Mouse (Mus musculus) hindbrain, embryonic 10.5 days (tissue): ENCODE measurements at regions not wholly inside any gene's neighbourhood (a gene's known extent, or its start where the extent isn't known, plus 50 kb on each side); places are given as distances from the start of the nearest gene placed in this dataset.

Experiments
- DNase-seq: peaks from one replicate; pipeline ENCODE4 v3.0.0-alpha.2; 2017; ENCODE audit warnings: low spot score
- H3K27ac ChIP-seq: fragments of 300-500 bp; sonication (generic); 2 replicates; pipeline ENCODE4 v1.5.1; 2016; ENCODE audit warnings: mild to moderate bottlenecking, moderate library complexity
- H3K27me3 ChIP-seq: fragments of 300-500 bp; sonication (generic); 2 replicates; pipeline ENCODE4 v1.6.1; 2016; ENCODE audit warnings: mild to moderate bottlenecking; ENCODE audit not compliant: poor library complexity, insufficient read depth, severe bottlenecking
- H3K36me3 ChIP-seq: fragments of 300-500 bp; sonication (generic); 2 replicates; pipeline ENCODE4 v1.6.1; 2016; ENCODE audit warnings: mild to moderate bottlenecking, moderate library complexity
- H3K4me1 ChIP-seq: fragments of 300-500 bp; sonication (generic); replicated peaks from 2 replicates; pipeline ENCODE4 v1.6.1; 2016; ENCODE audit warnings: mild to moderate bottlenecking
- H3K4me3 ChIP-seq: fragments of 300-500 bp; sonication (generic); 2 replicates; pipeline ENCODE4 v1.5.1; 2016; ENCODE audit warnings: mild to moderate bottlenecking, moderate library complexity
- H3K9me3 ChIP-seq: fragments of 300-500 bp; sonication (generic); 2 replicates; pipeline ENCODE4 v1.6.1; 2016; ENCODE audit warnings: mild to moderate bottlenecking, moderate library complexity
- WGBS: fragments of 180-500 bp; shearing (Covaris S2); methylation state at CpG from one replicate; pipeline ENCODE4 v1.1.7; 2016; 5-methylcytosine and 5-hydroxymethylcytosine counted together

GRCm38 (mm10) chr10:9438366-9438765 is 236.6 kb downstream of the Samd5 start:
- Histone ChIP-seq H3K4me3 (no peak overlapping the region), H3K27ac (no peak overlapping the region), H3K36me3 (no peaks in the 10 kb centered on the region), H3K4me1 (no peaks in the 10 kb centered on the region), H3K27me3 (no peaks in the 10 kb centered on the region), H3K9me3 (no peaks in the 10 kb centered on the region)
- WGBS: 86% methylated on average over 4 of the region's 4 CpGs
- no peak for DNase-seq

GRCm38 (mm10) chr10:9429085-9429484 is 245.9 kb downstream of the Samd5 start:
- 89% methylated on average over 2 of the region's 2 CpGs for WGBS
- Histone ChIP-seq H3K36me3 (no peaks in the 10 kb centered on the region), H3K4me1 (no peaks in the 10 kb centered on the region), H3K27me3 (no peaks in the 10 kb centered on the region), H3K4me3 (no peak overlapping the region), H3K27ac (no peak overlapping the region), H3K9me3 (no peaks in the 10 kb centered on the region)
- DNase-seq: no peak

GRCm38 (mm10) chr10:9420741-9421140 is 254.3 kb downstream of the Samd5 start:
- Histone ChIP-seq H3K36me3 (no peaks in the 10 kb centered on the region), H3K4me1 (no peaks in the 10 kb centered on the region), H3K27me3 (no peaks in the 10 kb centered on the region), H3K4me3 (no peak overlapping the region), H3K9me3 (no peaks in the 10 kb centered on the region), H3K27ac (no peak overlapping the region)
- DNase-seq: no peak
- 78% methylated on average over 4 of the region's 4 CpGs for WGBS

GRCm38 (mm10) chr10:9416685-9417084 is 258.3 kb downstream of the Samd5 start:
- no peak overlapping the region for H3K27ac ChIP-seq
- no peaks in the 10 kb centered on the region for H3K9me3 ChIP-seq
- no peak for DNase-seq
- no peaks in the 10 kb centered on the region for H3K27me3 ChIP-seq
- WGBS: 93% methylated on average over 5 of the region's 5 CpGs
- no peak overlapping the region for H3K4me3 ChIP-seq
- no peaks in the 10 kb centered on the region for H3K36me3 ChIP-seq
- no peaks in the 10 kb centered on the region for H3K4me1 ChIP-seq

- 81% methylated on average over 4 of the region's 4 CpGs for WGBS
- H3K36me3 ChIP-seq: no peaks in the 10 kb centered on the region
- no peak overlapping the region for H3K4me3 ChIP-seq
- no peak overlapping the region for H3K27ac ChIP-seq
- H3K27me3 ChIP-seq: no peaks in the 10 kb centered on the region
- no peak for DNase-seq
- H3K4me1 ChIP-seq: peaks cover 4% of the 10 kb centered on the region; the same call in 1 of the 2 replicates
- no peaks in the 10 kb centered on the region for H3K9me3 ChIP-seq
These were observed 268.9 kb downstream of the Samd5 start for GRCm38 (mm10) chr10:9406101-9406500.

GRCm38 (mm10) chr10:9405417-9405816 is 269.6 kb downstream of the Samd5 start:
- 93% methylated on average over 2 of the region's 2 CpGs for WGBS
- H3K27ac ChIP-seq: no peak overlapping the region
- no peak overlapping the region for H3K4me3 ChIP-seq
- H3K9me3 ChIP-seq: no peaks in the 10 kb centered on the region
- H3K4me1 ChIP-seq: peaks cover 7% of the 10 kb centered on the region; the same call in 1 of the 2 replicates
- no peak for DNase-seq
- no peaks in the 10 kb centered on the region for H3K36me3 ChIP-seq
- no peaks in the 10 kb centered on the region for H3K27me3 ChIP-seq

GRCm38 (mm10) chr10:9404963-9405362 is 270.0 kb downstream of the Samd5 start:
- H3K27ac ChIP-seq: no peak overlapping the region
- peaks cover 7% of the 10 kb centered on the region; the same call in 1 of the 2 replicates for H3K4me1 ChIP-seq
- no peak overlapping the region for H3K4me3 ChIP-seq
- no peak for DNase-seq
- H3K27me3 ChIP-seq: no peaks in the 10 kb centered on the region
- H3K36me3 ChIP-seq: no peaks in the 10 kb centered on the region
- H3K9me3 ChIP-seq: no peaks in the 10 kb centered on the region
- WGBS: 82% methylated on average over 6 of the region's 6 CpGs

- Histone ChIP-seq H3K27ac (no peak overlapping the region), H3K4me3 (no peak overlapping the region), H3K4me1 (peaks cover 7% of the 10 kb centered on the region; the same call in 1 of the 2 replicates), H3K27me3 (no peaks in the 10 kb centered on the region), H3K36me3 (no peaks in the 10 kb centered on the region), H3K9me3 (no peaks in the 10 kb centered on the region)
- no peak for DNase-seq
- 77% methylated on average over 15 of the region's 15 CpGs for WGBS
These were observed 273.9 kb downstream of the Samd5 start for GRCm38 (mm10) chr10:9400911-9401617.

- Histone ChIP-seq H3K27me3 (no peaks in the 10 kb centered on the region), H3K27ac (no peak overlapping the region), H3K4me3 (no peak overlapping the region), H3K4me1 (peaks cover 9% of the 10 kb centered on the region), H3K9me3 (no peaks in the 10 kb centered on the region), H3K36me3 (no peaks in the 10 kb centered on the region)
- no peak for DNase-seq
- WGBS: 72% methylated on average over 7 of the region's 7 CpGs
These were observed 297.4 kb downstream of the Samd5 start for GRCm38 (mm10) chr10:9377440-9378101.

- no peak overlapping the region for H3K4me3 ChIP-seq
- no peaks in the 10 kb centered on the region for H3K9me3 ChIP-seq
- WGBS: 81% methylated on average over 1 of the region's 1 CpGs
- no peaks in the 10 kb centered on the region for H3K36me3 ChIP-seq
- no peaks in the 10 kb centered on the region for H3K4me1 ChIP-seq
- no peak for DNase-seq
- no peaks in the 10 kb centered on the region for H3K27me3 ChIP-seq
- H3K27ac ChIP-seq: no peak overlapping the region
These were observed 312.6 kb downstream of the Samd5 start for GRCm38 (mm10) chr10:9362306-9362865.

GRCm38 (mm10) chr10:9338207-9338801 is 336.7 kb downstream of the Samd5 start:
- peaks cover 19% of the 10 kb centered on the region for H3K4me1 ChIP-seq
- 46% methylated on average over 8 of the region's 8 CpGs for WGBS
- no peaks in the 10 kb centered on the region for H3K27me3 ChIP-seq
- H3K27ac ChIP-seq: no peak overlapping the region
- no peak overlapping the region for H3K4me3 ChIP-seq
- H3K36me3 ChIP-seq: no peaks in the 10 kb centered on the region
- DNase-seq: peak; percentile 29
- 0 out of 2 replicates have a peak, but pooled peaks cover 2% of the 10 kb centered on the region for H3K9me3 ChIP-seq

- WGBS: 75% methylated on average over 10 of the region's 10 CpGs
- DNase-seq: no peak
- Histone ChIP-seq H3K4me1 (peaks cover 42% of the 10 kb centered on the region), H3K4me3 (no peak overlapping the region), H3K27ac (no peak overlapping the region), H3K36me3 (no peaks in the 10 kb centered on the region), H3K27me3 (no peaks in the 10 kb centered on the region), H3K9me3 (0 out of 2 replicates have a peak, but pooled peaks cover 2% of the 10 kb centered on the region)
These were observed 340.7 kb downstream of the Samd5 start for GRCm38 (mm10) chr10:9334245-9334845.
